Mouse (Mus musculus): Measurements from ENCODE around the gene Hmcn1. TPM values are rescaled to one million over a fixed set of nuclear protein-coding genes. Genes with fewer than 3 reads are reported as not detected.
A peak's percentile ranks its signal among the peaks of the same experiment; 100 is the strongest.

Gene Hmcn1
- total and polyA plus RNA-seq, 3 experiments: 11.9 to 23.5 (median 13.7) TPM

DNA sequence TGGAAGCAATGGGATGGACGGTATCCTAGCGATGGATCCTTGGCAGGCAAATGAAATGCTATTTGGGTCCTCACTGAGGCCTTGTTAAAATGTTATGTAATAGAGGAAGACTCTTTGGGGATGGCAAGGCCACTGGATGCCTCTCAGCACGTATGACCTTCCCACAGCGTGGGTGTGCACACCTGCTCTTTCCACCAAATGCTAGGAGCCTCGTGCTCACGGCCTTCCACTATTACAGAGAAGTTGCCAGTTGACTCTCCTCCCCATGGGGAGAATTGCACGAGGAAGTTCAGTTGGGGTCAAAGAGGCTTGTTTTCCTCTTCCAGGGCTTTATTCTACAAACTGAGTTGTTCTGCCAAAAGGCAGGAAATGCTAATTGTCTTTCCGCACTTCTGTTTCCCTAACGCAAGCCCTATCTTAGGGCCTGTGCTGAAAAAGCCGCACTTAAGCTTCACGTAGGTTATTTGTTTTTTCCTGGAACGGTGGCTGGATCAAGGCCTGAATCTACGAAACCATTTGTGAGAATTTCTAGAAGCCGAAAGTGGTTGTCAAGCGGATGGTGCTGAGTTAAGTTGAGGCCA lies 43.3 kb upstream of the Hmcn1 start:
- Histone ChIP-seq H3K79me2 (replicated peaks; ENCODE audit: control insufficient read depth, insufficient read depth, low read length) (no peaks in the 10 kb centered on the region), H3K4me1 (ENCODE audit: control insufficient read depth, insufficient read depth, low read length) (peaks cover 13% of the 10 kb centered on the region), H3K4me3 (no peak overlapping the region), H3K9ac (ENCODE audit: low read depth, low read length) (no peak overlapping the region), H3K36me3 (ENCODE audit: control insufficient read depth, insufficient read depth, low read length) (peaks cover 7% of the 10 kb centered on the region; the same call in 1 of the 2 replicates), H3K27me3 (ENCODE audit: control insufficient read depth, insufficient read depth, low read length) (no peaks in the 10 kb centered on the region), H3K27ac (peak overlapping the region; percentile 69)
- intact Hi-C loops (cut with DNase I): loop anchor here (5.0 to 10.0 kb wide), 2 partner anchors 311 to 668 kb away; no protein-coding TSS in a partner anchor
- peak; percentile 39 to 48 for DNase-seq
- WGBS: 37% methylated on average over 15 of the region's 15 CpGs
- TF ChIP-seq POLR2A (IDR thresholded peaks at IDR 0.05; ENCODE audit: insufficient read depth, low read depth, low read length) (no peak; the same call in 1 of the 2 replicates), CTCF (IDR thresholded peaks at IDR 0.05) (no peak), EP300 (IDR thresholded peaks at IDR 0.05; ENCODE audit: insufficient read depth, low read depth, low read length) (no peak)

DNA sequence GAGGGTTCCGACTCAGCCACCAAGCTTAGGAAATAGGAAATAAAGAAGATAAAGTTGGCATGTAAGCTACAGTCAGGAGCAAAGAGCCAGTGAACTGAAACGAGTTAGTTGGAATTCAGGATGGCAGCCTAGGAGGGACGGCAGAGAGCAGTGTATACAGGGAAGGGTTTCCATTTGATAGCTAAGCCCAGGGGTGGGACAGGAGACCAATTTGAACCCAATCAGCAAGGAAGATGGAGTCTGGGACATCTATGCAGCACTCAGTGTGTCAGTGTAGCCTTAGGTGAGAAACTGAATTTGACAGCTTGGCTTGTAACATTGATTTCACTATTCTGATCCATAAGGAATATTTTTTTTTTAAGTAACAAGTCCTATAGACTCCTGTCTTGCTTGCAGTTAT lies 42.5 kb upstream of the Hmcn1 start:
- intact Hi-C loops (cut with DNase I): loop anchor here (2.0 to 10.0 kb wide), 4 partner anchors 43 to 669 kb away; no protein-coding TSS in a partner anchor
- Histone ChIP-seq H3K79me2 (replicated peaks; ENCODE audit: control insufficient read depth, insufficient read depth, low read length) (no peaks in the 10 kb centered on the region), H3K9ac (ENCODE audit: low read depth, low read length) (no peak overlapping the region), H3K4me1 (ENCODE audit: control insufficient read depth, insufficient read depth, low read length) (peaks cover 13% of the 10 kb centered on the region), H3K27me3 (ENCODE audit: control insufficient read depth, insufficient read depth, low read length) (no peaks in the 10 kb centered on the region), H3K27ac (peak overlapping the region; percentile 69), H3K36me3 (ENCODE audit: control insufficient read depth, insufficient read depth, low read length) (peaks cover 6% of the 10 kb centered on the region; the same call in 1 of the 2 replicates), H3K4me3 (no peak overlapping the region)
- WGBS: 65% methylated on average over 3 of the region's 3 CpGs
- no peak for TF ChIP-seq EP300 (IDR thresholded peaks at IDR 0.05; ENCODE audit: insufficient read depth, low read depth, low read length)
- TF ChIP-seq CTCF (IDR thresholded peaks at IDR 0.05): no peak
- TF ChIP-seq POLR2A (IDR thresholded peaks at IDR 0.05; ENCODE audit: insufficient read depth, low read depth, low read length): no peak
- no peak for DNase-seq

DNA sequence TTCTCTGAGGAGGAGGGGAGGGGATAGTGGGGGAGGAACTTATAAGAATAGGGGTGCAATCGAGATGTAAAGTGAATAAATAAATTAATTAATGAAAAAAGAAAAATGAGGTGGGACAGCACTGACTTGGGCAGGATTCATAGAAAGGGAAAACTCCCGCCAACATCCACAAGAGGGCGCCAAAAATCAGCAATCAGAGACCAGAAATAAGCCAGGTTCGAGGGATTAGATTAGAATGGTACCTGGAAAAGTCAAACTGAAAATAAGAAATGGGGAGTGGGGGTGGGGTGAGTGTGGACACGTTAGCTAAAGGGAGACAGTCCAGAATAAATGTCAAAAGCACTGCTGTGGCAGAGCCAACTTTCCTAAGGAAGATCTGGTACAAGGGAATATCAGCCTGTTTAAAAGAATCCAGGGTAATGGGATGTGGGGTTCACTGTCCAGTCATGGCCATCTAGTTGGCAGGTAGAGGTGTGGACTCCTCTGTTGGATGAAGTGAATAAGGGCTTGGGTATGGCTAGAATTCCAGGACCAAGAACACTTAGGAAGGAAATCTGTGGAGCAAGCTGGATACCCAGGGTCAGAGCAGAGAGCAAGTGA lies 41.9 kb upstream of the Hmcn1 start:
- under 1% methylated on average over 5 of the region's 5 CpGs for WGBS
- H3K36me3 ChIP-seq (ENCODE audit: control insufficient read depth, insufficient read depth, low read length): no peaks in the 10 kb centered on the region; the same call in 1 of the 2 replicates
- no peaks in the 10 kb centered on the region for H3K27me3 ChIP-seq (ENCODE audit: control insufficient read depth, insufficient read depth, low read length)
- intact Hi-C loops (cut with DNase I): loop anchor here (2.0 to 10.0 kb wide), 4 partner anchors 44 to 670 kb away; no protein-coding TSS in a partner anchor
- no peak overlapping the region for H3K9ac ChIP-seq (ENCODE audit: low read depth, low read length)
- TF ChIP-seq POLR2A (IDR thresholded peaks at IDR 0.05; ENCODE audit: insufficient read depth, low read depth, low read length) (no peak), CTCF (IDR thresholded peaks at IDR 0.05) (peak; percentile 87), EP300 (IDR thresholded peaks at IDR 0.05; ENCODE audit: insufficient read depth, low read depth, low read length) (no peak)
- peaks cover 11% of the 10 kb centered on the region for H3K4me1 ChIP-seq (ENCODE audit: control insufficient read depth, insufficient read depth, low read length)
- H3K79me2 ChIP-seq (replicated peaks; ENCODE audit: control insufficient read depth, insufficient read depth, low read length): no peaks in the 10 kb centered on the region
- peak; percentile 52 to 80 for DNase-seq
- H3K4me3 ChIP-seq: no peak overlapping the region
- H3K27ac ChIP-seq: peak overlapping the region; percentile 69

DNA sequence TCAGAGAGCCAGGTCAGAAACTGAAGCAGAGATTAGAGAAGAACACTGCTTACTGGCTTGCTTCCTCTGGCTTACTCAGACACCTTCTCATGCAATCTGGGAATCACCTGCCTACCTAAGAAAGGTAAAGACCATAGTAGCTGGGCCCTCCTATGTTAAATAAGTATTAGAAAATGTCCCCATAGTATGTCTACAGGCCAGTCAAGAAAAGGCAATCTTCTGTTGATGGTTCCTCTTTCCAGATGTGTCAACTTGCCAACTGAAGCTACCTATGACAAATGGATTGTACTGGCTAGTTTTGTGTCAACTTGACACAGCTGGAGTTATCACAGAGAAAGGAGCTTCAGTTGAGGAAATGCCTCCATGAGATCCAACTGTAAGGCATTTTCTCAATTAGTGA lies 40.1 kb upstream of the Hmcn1 start:
- no peak for DNase-seq
- no peak overlapping the region for H3K4me3 ChIP-seq
- H3K9ac ChIP-seq (ENCODE audit: low read depth, low read length): no peak overlapping the region
- H3K27me3 ChIP-seq (ENCODE audit: control insufficient read depth, insufficient read depth, low read length): no peaks in the 10 kb centered on the region
- H3K4me1 ChIP-seq (ENCODE audit: control insufficient read depth, insufficient read depth, low read length): peaks cover 10% of the 10 kb centered on the region
- no peak for TF ChIP-seq CTCF (IDR thresholded peaks at IDR 0.05)
- intact Hi-C loops (cut with DNase I): loop anchor here (10.0 kb wide), 1 partner anchor 672 kb away; no protein-coding TSS in a partner anchor
- H3K27ac ChIP-seq: no peak overlapping the region
- H3K79me2 ChIP-seq (replicated peaks; ENCODE audit: control insufficient read depth, insufficient read depth, low read length): no peaks in the 10 kb centered on the region
- H3K36me3 ChIP-seq (ENCODE audit: control insufficient read depth, insufficient read depth, low read length): no peaks in the 10 kb centered on the region; the same call in 1 of the 2 replicates

DNA sequence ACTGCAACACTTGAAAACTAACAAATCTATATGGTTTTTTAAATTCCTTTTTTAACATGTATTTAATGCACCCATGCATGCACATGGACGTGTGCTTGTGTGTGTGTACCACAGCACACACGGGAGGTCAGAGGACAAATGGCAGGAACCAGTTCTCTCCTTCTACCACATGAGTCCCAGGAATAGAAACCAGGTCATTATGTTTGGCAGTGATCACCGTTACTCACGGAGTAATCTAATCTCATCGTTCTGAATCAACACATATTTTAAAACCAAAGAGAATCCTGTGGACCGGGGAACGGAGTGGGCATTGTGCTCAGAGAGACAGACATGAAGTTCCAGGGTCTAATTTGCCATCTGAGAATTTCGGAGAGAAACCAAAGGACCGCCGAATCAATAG lies 38.3 kb upstream of the Hmcn1 start:
- TF ChIP-seq EP300 (IDR thresholded peaks at IDR 0.05; ENCODE audit: insufficient read depth, low read depth, low read length) (no peak), CTCF (IDR thresholded peaks at IDR 0.05) (no peak), POLR2A (IDR thresholded peaks at IDR 0.05; ENCODE audit: insufficient read depth, low read depth, low read length) (no peak)
- no peaks in the 10 kb centered on the region; the same call in 1 of the 2 replicates for H3K36me3 ChIP-seq (ENCODE audit: control insufficient read depth, insufficient read depth, low read length)
- 48% methylated on average over 10 of the region's 10 CpGs for WGBS
- H3K4me3 ChIP-seq: no peak overlapping the region
- intact Hi-C loops (cut with DNase I): loop anchor here (10.0 kb wide), 1 partner anchor 673 kb away; no protein-coding TSS in a partner anchor
- H3K79me2 ChIP-seq (replicated peaks; ENCODE audit: control insufficient read depth, insufficient read depth, low read length): no peaks in the 10 kb centered on the region
- no peak overlapping the region for H3K27ac ChIP-seq
- peaks cover 10% of the 10 kb centered on the region for H3K4me1 ChIP-seq (ENCODE audit: control insufficient read depth, insufficient read depth, low read length)
- no peaks in the 10 kb centered on the region for H3K27me3 ChIP-seq (ENCODE audit: control insufficient read depth, insufficient read depth, low read length)
- no peak for DNase-seq
- no peak overlapping the region for H3K9ac ChIP-seq (ENCODE audit: low read depth, low read length)

DNA sequence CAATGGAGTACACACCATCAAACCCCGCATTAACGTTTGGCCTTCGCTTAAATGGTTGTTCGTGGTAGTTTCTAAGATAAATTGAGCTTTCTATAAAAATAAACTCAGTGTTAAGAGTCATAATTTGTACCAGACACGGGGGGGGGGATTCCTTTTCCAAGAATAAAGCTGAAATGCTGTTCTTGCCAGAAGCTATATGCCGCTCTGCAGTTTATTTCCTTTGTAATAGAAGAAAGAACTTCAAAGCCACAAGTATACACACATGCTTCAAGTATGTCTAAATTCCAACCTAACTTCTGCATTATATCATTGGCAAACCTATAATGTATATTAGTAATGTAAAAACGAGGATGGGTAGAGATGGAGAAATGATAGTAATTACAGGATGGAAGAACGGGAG lies 37.9 kb upstream of the Hmcn1 start:
- no peak overlapping the region for H3K27ac ChIP-seq
- WGBS: 77% methylated on average over 8 of the region's 8 CpGs
- H3K27me3 ChIP-seq (ENCODE audit: control insufficient read depth, insufficient read depth, low read length): no peaks in the 10 kb centered on the region
- H3K36me3 ChIP-seq (ENCODE audit: control insufficient read depth, insufficient read depth, low read length): no peaks in the 10 kb centered on the region; the same call in 1 of the 2 replicates
- H3K4me3 ChIP-seq: no peak overlapping the region
- no peak for TF ChIP-seq CTCF (IDR thresholded peaks at IDR 0.05)
- TF ChIP-seq POLR2A (IDR thresholded peaks at IDR 0.05; ENCODE audit: insufficient read depth, low read depth, low read length): no peak
- H3K79me2 ChIP-seq (replicated peaks; ENCODE audit: control insufficient read depth, insufficient read depth, low read length): no peaks in the 10 kb centered on the region
- no peak for DNase-seq
- no peak overlapping the region for H3K9ac ChIP-seq (ENCODE audit: low read depth, low read length)
- H3K4me1 ChIP-seq (ENCODE audit: control insufficient read depth, insufficient read depth, low read length): peaks cover 6% of the 10 kb centered on the region
- intact Hi-C loops (cut with DNase I): loop anchor here (10.0 kb wide), 1 partner anchor 674 kb away; no protein-coding TSS in a partner anchor

Data from heart, adult 2 months (tissue).